In the genomic region with DNA sequence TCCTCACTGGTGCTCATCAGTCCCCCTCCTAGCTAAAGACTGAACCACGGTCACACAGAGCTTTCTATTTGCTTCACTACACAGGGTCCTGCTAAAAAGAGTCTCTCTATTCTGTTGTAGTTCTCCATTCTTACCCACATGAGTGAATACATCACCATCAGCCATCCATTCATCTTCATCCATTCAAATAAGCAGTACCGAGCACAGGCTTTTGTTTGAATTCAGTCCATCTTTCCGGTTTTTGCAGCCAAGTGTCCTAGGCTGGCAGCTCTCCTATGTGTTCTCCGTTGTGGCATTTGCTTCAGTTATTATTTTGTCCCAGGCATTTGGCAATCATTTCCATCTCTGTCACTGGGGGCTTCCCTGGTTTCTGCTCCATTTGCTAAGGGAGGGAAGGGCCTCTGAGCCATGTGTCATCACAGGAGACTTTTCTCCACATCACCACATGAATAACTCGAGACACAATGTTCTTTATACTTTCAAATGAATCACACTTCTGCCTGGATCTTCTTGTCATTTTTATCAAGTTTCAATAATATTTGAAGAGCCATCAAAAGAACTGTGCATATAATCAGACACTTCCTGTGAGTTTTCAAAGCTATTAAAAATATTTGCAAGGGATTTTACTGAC, we compare ENCODE assay signal across 15 mouse cellular contexts.
DNase-seq lines count a peak whose midpoint lies in the region; ATAC-seq lines count a peak whose summit lies in the region.
"Had no signal": no experiment of that assay in that cellular context is flagged by ENCODE, and none has a peak within 500 bp of the region (broad histone marks: within the 10 kb centered on the region; RNA-seq: fewer than 3 reads in every experiment).

No protein-coding gene starts in this region.

- H3K36me3 ChIP-seq in midbrain, embryonic 11.5 days (ENCODE audit: control insufficient read depth, insufficient read depth, low read length) = no peaks in the 10 kb centered on the region
- no peaks in the 10 kb centered on the region for H3K36me3 ChIP-seq in midbrain, embryonic 10.5 days
- H3K36me3 ChIP-seq in forebrain, embryonic 13.5 days (ENCODE audit: poor library complexity, severe bottlenecking) = no peaks in the 10 kb centered on the region
- H3K36me3 ChIP-seq in hindbrain, embryonic 16.5 days (ENCODE audit: control insufficient read depth, insufficient read depth, low read length) = no peaks in the 10 kb centered on the region

- ATAC-seq in midbrain, embryonic 11.5 days (ENCODE audit: low FRiP score) = no peak
- 0 out of 2 replicates have a peak, but pooled peaks have one; percentile 24 for ATAC-seq in forebrain, embryonic 13.5 days
- ATAC-seq in hindbrain, embryonic 16.5 days = peak; percentile 84
- ATAC-seq in erythroblast, adult 5-6 weeks (replicated peaks; ENCODE audit: low FRiP score, poor library complexity, severe bottlenecking) = no peak
- ATAC-seq in megakaryocyte, adult 5-6 weeks (ENCODE audit: poor library complexity, severe bottlenecking) = no peak

- 38% methylated on average over 5 of the region's 5 CpGs for WGBS in midbrain, embryonic 11.5 days
- WGBS in midbrain, embryonic 10.5 days = 46% methylated on average over 5 of the region's 5 CpGs
- WGBS in forebrain, embryonic 13.5 days = 11% methylated on average over 5 of the region's 5 CpGs
- 14% methylated on average over 5 of the region's 5 CpGs for WGBS in hindbrain, embryonic 16.5 days

- H3K27ac ChIP-seq in midbrain, embryonic 11.5 days (ENCODE audit: low read depth, low read length) = no peak overlapping the region
- H3K27ac ChIP-seq in midbrain, embryonic 10.5 days (replicated peaks) = no peak overlapping the region
- no peak overlapping the region for H3K27ac ChIP-seq in forebrain, embryonic 13.5 days
- no peak overlapping the region for H3K27ac ChIP-seq in hindbrain, embryonic 16.5 days (ENCODE audit: low read depth, low read length)
- H3K27ac ChIP-seq: liver, embryonic 14.5 days; macrophage had no signal

- H3K4me2 ChIP-seq in midbrain, embryonic 11.5 days = no peak overlapping the region
- H3K4me2 ChIP-seq in forebrain, embryonic 13.5 days = no peak overlapping the region
- H3K4me2 ChIP-seq in hindbrain, embryonic 16.5 days (ENCODE audit: low read length) = no peak overlapping the region

- no peaks in the 10 kb centered on the region for H3K27me3 ChIP-seq in midbrain, embryonic 11.5 days (ENCODE audit: control insufficient read depth, insufficient read depth, low read length)
- H3K27me3 ChIP-seq in midbrain, embryonic 10.5 days (ENCODE audit: low read depth, poor library complexity, severe bottlenecking) = no peaks in the 10 kb centered on the region
- H3K27me3 ChIP-seq in forebrain, embryonic 13.5 days = no peaks in the 10 kb centered on the region
- H3K27me3 ChIP-seq in hindbrain, embryonic 16.5 days (replicated peaks; ENCODE audit: control insufficient read depth, insufficient read depth, low read length) = no peaks in the 10 kb centered on the region

- H3K4me3 ChIP-seq in midbrain, embryonic 11.5 days (ENCODE audit: low read depth, low read length) = no peak overlapping the region
- H3K4me3 ChIP-seq in midbrain, embryonic 10.5 days = no peak overlapping the region
- H3K4me3 ChIP-seq in forebrain, embryonic 13.5 days = no peak overlapping the region
- H3K4me3 ChIP-seq in hindbrain, embryonic 16.5 days (ENCODE audit: low read length) = no peak overlapping the region

- H3K4me1 ChIP-seq in midbrain, embryonic 11.5 days (ENCODE audit: control insufficient read depth, insufficient read depth, low read length) = no peaks in the 10 kb centered on the region; the same call in 1 of the 2 replicates
- H3K4me1 ChIP-seq in midbrain, embryonic 10.5 days = peaks cover 7% of the 10 kb centered on the region; the same call in 1 of the 2 replicates
- H3K4me1 ChIP-seq in forebrain, embryonic 13.5 days = peaks cover 5% of the 10 kb centered on the region
- no peaks in the 10 kb centered on the region for H3K4me1 ChIP-seq in hindbrain, embryonic 16.5 days (ENCODE audit: control insufficient read depth, insufficient read depth, low read depth, low read length)

- DNase-seq in midbrain, embryonic 11.5 days (ENCODE audit: low spot score, missing footprints) = peak; percentile 80
- DNase-seq in midbrain, embryonic 10.5 days (ENCODE audit: low spot score) = no peak
- peak; percentile 14 for DNase-seq in retina, embryonic 14.5 days (ENCODE audit: low spot score)
- DNase-seq in c-Kit-positive CD71-positive TER-119-positive erythroid progenitor cells, embryonic 14.5 days (ENCODE audit: low spot score) = no peak
- DNase-seq: cerebellum, adult 8-10 months; heart, postnatal 14 days; kidney, adult 11 months; right cerebral cortex, postnatal 14 days; thymus, postnatal 36 days had no signal

- H3K9ac ChIP-seq in midbrain, embryonic 11.5 days (ENCODE audit: low read length) = no peak overlapping the region
- H3K9ac ChIP-seq in forebrain, embryonic 13.5 days = no peak overlapping the region
- no peak overlapping the region for H3K9ac ChIP-seq in hindbrain, embryonic 16.5 days (ENCODE audit: low read depth, low read length)
- H3K9ac ChIP-seq: liver, embryonic 14.5 days had no signal

- H3K9me3 ChIP-seq in midbrain, embryonic 11.5 days (ENCODE audit: control insufficient read depth, low read length) = no peaks in the 10 kb centered on the region
- no peaks in the 10 kb centered on the region for H3K9me3 ChIP-seq in midbrain, embryonic 10.5 days (replicated peaks)
- H3K9me3 ChIP-seq in forebrain, embryonic 13.5 days (replicated peaks) = no peaks in the 10 kb centered on the region
- H3K9me3 ChIP-seq in hindbrain, embryonic 16.5 days (ENCODE audit: control insufficient read depth, low read length) = no peaks in the 10 kb centered on the region

Comparison
In these comparisons a context has a peak if more than half of its experiments do, and no peak if none do; other contexts are left out.
1. DNase-seq: peak in midbrain, embryonic 11.5 days (single experiment) and retina, embryonic 14.5 days (single experiment); none in midbrain, embryonic 10.5 days (single experiment) and c-Kit-positive CD71-positive TER-119-positive erythroid progenitor cells, embryonic 14.5 days (single experiment).
2. ATAC-seq: peak in forebrain, embryonic 13.5 days (single experiment) and hindbrain, embryonic 16.5 days (single experiment); none in midbrain, embryonic 11.5 days (single experiment), erythroblast, adult 5-6 weeks (single experiment) and megakaryocyte, adult 5-6 weeks (single experiment).